Mouse (Mus musculus) brain, embryonic 14.5 days (tissue): Measurements from ENCODE around the gene Atp2a1. TPM values are rescaled to one million over a fixed set of nuclear protein-coding genes. Genes with fewer than 3 reads are reported as not detected.
A peak's percentile ranks its signal among the peaks of the same experiment; 100 is the strongest.

Source experiments
- DNase-seq: peaks from one replicate; pipeline ENCODE4 v3.0.0-alpha.2; 2011; ENCODE audit warnings: low read depth
- CTCF ChIP-seq: fragments of 200-500 bp; IDR thresholded peaks from 2 replicates; pipeline ENCODE4 v1.5.1; 2012; ENCODE audit warnings: inconsistent platforms, mild to moderate bottlenecking, moderate library complexity, borderline replicate concordance; ENCODE audit not compliant: insufficient read depth, insufficient read length; ENCODE audit errors: extremely low read depth
- POLR2A ChIP-seq: fragments of 200-500 bp; IDR thresholded peaks from 2 replicates; pipeline ENCODE4 v1.6.1; 2012; ENCODE audit warnings: mild to moderate bottlenecking, inconsistent platforms, borderline replicate concordance; ENCODE audit not compliant: poor library complexity, insufficient read depth, insufficient read length, severe bottlenecking; ENCODE audit errors: extremely low read depth
- polyA plus RNA-seq: library from polyadenylated mRNA; depleted of rRNA; stranded (reverse); fragments of >200 nt; gene quantifications from 2 replicates; pipeline ENCODE4 v1.2.3, GENCODE M21; 2012

The Atp2a1 gene
- polyA plus RNA-seq, 1 experiment: 1.3 TPM

DNA sequence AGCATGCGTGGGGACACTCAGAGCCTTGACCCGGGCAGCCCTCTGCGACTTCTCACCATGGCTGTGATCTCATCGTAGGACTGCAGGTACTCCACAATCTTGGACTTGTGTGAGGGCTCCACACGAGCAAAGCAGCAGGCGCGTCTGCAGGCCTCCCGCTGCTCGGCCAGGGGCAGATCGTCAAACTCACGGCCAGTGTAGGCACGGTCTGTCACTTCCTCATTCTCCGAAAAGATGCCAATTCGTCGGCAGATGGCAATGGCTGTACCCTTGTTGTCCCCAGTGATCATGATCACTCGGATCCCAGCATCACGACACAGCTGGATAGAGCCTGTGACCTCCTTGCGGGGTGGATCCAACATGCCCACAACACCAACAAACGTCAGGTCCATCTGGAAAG is 14.4 kb downstream of the Atp2a1 start:
- TF ChIP-seq POLR2A (no peak), CTCF (no peak)
- no peak for DNase-seq

DNA sequence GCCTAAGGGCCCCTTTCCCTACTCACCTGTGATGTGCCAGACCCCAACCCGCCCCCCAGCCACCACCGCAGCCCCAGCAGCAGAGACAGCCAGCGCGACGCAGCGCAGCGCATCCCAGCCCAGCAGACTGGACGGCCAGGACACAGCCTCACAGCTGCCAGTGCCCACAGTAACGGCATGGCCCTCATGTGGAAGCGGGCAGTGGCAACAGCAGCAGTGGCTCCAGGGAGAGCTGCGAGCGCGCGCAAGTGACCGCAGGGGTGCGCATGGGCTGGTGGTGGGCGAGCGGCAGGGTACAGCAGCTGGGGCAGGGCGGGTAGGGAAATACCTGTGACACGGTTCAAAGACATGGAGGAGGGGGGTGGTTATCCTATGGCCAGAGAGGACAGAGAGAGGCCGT is 16.7 kb downstream of the Atp2a1 start:
- DNase-seq: no peak
- TF ChIP-seq CTCF: no peak
- no peak for TF ChIP-seq POLR2A

DNA sequence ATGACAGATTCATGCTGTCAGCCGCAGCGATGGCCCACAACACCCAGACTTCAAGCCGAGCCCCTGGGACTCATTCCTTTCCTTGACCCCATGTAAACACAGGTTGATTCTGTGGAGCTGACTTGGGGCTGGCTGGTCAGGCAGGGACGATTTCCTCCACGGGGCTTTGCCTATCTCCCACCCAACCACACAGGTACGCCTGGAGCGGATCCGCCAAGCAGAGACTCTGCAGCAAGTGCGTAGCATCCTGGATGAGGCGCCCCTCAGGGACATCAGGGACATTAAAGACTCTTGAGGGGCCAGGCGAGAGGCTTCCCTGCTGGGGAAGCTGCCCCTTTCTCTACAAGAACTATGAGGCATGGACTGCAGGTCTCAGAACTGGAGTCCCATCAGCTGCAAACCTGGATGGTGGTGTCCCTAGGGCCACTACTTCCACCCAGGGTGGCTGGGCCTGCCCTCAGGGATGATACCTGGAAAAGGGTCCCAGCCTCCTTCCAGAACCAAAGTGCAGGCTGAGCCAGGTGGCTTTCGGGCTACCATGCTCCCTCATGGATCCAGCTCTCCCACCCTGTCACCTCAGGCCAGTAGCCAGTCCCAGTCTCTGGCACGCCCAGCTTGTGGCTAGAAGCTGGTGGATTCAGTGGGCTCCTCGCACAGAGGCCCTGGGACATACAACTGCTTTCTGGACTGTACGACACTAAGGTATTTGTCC is 17.6 kb downstream of the Atp2a1 start:
- no peak for TF ChIP-seq CTCF
- no peak for TF ChIP-seq POLR2A
- DNase-seq: no peak

DNA sequence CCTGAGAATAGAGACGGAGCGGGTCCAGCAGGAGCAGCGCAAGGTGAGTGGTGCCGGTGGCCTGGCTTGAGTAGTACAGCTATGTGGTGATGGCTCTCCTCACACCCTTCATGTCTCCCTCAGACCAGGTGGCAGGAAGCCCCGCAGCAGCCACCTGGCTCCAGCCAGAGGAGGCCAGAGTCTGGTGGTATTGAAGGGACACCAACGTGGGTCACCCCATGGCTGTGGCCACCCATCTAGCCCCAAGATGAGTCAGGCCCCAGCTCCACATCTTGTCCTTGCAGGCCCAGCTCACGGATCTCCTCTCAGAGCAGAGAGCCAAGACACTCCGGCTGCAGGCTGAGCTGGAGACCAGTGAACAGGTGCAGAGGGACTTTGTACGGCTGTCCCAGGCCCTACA is 18.4 kb downstream of the Atp2a1 start:
- TF ChIP-seq CTCF (no peak), POLR2A (no peak)

DNA sequence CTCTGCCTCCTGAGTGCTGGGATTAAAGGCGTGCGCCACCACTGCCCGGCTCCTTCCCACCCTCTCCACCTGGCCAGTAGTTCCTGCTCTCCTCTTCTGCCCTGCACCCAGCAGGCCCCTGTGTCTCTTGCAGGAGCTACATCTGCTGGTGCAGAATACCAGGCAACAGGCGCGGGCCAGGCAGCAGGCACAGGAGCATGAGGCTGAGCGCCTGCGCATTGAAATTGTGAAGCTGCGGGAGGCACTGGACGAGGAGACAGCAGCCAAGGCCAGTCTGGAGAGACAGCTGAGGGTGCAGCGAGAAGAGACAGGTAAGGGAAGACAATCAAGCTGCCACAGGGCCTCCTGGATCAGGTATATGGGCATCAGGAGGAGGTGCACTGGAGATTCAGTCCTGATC is 18.9 kb downstream of the Atp2a1 start:
- no peak for DNase-seq

More for the DNA sequence above, 18.4 kb downstream of the Atp2a1 start:
- DNase-seq: no peak

DNA sequence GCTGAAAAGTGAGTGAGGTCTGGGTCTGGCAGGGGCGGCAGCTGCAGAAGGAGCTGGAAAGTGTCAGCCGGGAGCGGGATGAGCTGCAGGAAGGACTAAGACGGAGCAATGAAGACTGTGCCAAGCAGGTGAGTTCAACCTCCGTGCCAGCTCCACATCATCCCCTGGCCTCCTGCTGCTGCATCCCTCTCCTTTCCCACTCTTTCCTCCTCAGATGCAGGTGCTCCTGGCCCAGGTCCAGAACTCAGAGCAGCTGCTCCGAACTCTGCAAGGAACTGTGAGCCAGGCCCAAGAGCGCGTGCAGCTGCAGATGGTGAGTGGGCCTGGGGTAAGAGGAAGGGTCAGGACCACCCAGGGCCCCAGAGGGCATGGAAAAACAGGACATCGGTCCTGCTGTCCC is 22.8 kb downstream of the Atp2a1 start:
- TF ChIP-seq CTCF: no peak
- TF ChIP-seq POLR2A: no peak
- peak; percentile 17 for DNase-seq

More for the DNA sequence above, 18.9 kb downstream of the Atp2a1 start:
- TF ChIP-seq POLR2A (no peak), CTCF (no peak)

DNA sequence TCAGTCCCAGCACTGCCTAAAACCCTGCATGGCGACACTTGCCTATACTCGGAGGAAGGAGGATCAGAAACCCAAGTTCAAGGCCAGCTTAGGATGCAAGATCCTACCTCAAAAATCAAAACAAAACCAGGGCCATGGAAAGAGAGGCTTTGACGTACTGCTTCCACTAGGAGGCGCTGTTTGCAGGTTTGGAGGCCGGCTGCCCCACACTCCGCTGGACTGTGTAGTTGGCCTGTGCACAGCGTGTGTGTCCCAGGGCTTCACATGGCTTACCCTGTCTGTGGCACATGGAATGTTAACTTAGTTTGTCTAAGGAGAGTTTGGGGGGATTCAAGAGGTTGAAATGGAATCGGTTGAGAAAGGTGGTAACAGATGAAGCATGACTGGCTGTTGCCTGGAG is 26.1 kb downstream of the Atp2a1 start:
- DNase-seq: peak; percentile 58
- TF ChIP-seq POLR2A (no peak), CTCF (peak; percentile 90)

DNA sequence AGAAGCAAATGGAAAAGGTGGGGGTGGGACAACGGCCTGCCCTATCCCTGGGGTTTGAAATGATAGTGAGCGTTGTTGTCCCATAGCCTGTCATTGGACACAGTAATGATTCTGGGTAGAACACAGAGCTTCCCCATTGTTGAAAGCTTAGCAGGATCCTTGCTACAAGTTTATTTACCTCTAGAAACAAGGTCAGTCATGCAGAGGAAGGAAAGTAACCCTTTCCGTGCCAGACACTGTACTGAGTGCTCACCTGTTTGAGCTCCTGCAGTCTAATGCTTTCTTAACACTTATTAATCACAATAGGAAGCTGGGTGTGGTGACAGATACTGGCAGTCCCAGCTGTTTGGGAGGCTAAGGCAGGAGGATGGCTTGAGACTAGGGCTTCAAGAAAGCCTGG is 27.1 kb downstream of the Atp2a1 start:
- TF ChIP-seq POLR2A: no peak
- no peak for TF ChIP-seq CTCF
- DNase-seq: no peak

DNA sequence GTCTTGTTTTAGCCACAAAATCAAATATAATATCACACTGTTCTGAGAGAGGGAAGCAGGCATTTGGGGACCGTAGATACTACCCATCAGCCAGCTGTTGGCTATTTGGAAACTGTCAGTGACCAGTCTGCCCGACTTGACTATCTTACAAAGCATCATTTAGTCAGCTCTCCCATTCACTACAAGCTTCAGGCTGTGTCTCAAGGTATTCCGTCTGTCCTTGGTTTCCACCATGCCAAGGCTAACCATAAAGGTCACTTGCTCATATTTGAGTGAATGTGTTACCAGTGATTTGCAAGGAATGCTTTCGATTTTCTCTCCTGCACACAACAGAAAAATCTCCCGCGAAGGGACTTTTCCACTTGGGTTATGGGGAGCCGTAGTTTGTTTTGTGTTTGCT is 28.2 kb downstream of the Atp2a1 start:
- TF ChIP-seq POLR2A: no peak
- no peak for DNase-seq

DNA sequence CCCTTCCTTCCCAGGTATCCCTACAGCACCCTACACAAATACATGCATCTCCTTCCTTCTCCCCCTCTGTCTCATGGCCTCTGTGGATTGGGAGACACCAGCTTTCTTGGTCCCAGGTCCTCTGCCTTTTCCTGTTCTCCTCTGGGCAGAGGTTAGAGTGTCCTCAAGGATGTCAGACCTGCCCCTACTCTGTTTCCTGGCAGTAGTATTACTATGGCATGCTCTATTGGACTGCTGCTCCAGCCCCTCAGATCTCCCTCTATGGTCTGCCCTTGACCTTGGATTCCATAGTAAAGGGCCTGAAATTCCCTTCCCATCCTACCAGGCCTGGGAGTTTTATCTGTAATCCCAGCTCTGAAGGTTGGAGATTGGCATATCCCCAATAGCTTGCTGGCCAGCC is 32.7 kb downstream of the Atp2a1 start:
- no peak for TF ChIP-seq POLR2A
- TF ChIP-seq CTCF: no peak
- DNase-seq: no peak

DNA sequence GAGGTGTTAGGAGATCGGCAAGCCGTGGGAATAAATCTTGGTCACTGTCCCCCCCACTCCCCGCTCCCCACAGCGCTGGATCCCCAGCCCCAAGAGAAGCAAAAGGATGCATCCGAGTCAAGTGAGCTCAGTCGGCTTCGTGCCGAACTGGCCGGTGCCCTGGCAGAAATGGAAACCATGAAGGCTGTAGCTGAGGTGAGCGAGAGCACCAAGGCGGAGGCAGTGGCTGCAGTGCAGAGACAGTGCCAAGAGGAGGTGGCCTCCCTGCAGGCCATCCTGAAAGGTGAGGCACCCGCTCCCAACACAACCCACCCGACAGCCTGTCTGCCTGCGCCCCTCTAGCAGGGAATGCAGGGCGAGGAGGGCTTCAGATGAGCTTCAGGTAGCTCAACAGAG is 33.4 kb downstream of the Atp2a1 start:
- TF ChIP-seq CTCF (no peak), POLR2A (no peak)
- DNase-seq: no peak
